Mouse (Mus musculus) testis, adult 2 months (tissue): ENCODE data around the gene Cyp2d9.
"Not testable (repeated sequence)": the region's sequence is repeated elsewhere in the genome, so short reads cannot be mapped to it uniquely, and the experiment has no call there.

ENCODE experiments used
- CTCF ChIP-seq: fragments of 200-500 bp; IDR thresholded peaks from 2 replicates; pipeline ENCODE4 v1.5.1; 2012; ENCODE audit warnings: low read depth, mild to moderate bottlenecking, inconsistent platforms, low read length, moderate library complexity; ENCODE audit not compliant: control insufficient read depth, insufficient read depth, insufficient replicate concordance
- POLR2A ChIP-seq: fragments of 200-500 bp; IDR thresholded peaks from 2 replicates; pipeline ENCODE4 v1.6.1; 2012; ENCODE audit warnings: low read depth, mild to moderate bottlenecking, inconsistent platforms, low read length, moderate library complexity; ENCODE audit not compliant: control insufficient read depth

DNA sequence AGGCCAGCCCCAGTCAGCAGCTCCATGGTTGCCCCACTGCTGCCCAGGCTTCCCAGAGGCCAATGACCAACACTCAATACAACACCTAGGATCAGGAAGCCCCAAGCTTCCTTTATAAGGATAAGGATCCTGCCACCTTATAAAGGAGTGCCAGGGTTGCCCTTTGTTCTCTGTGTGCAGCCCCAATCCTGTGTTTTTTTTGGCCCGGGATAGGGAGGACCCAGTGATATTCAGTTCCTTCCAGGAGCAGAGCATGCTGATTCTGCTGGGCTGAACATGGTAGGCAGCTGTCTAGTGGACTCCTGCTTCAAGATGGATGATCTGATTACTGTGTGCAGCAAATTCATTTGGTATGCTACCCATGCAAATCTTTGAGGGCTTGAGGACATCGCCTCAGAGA lies 39.3 kb upstream of the Cyp2d9 start, which contains the start of gene Cyp2d11:
- not testable (repeated sequence) for TF ChIP-seq POLR2A, CTCF
